Mouse (Mus musculus) kidney, adult 11 months (tissue): ENCODE data around the gene Gja1.
"Not testable (repeated sequence)": the region's sequence is repeated elsewhere in the genome, so short reads cannot be mapped to it uniquely, and the experiment has no call there.

Source experiments
- DNase-seq: peaks from one replicate; pipeline ENCODE4 v3.0.0; 2022

Gene Gja1

GRCm38 (mm10) chr10:56377097-56377965 lies at the start of gene Gja1:
Gja1 (plus strand) TSS chr10:56377330.
- peak; percentile 66 for DNase-seq

GRCm38 (mm10) chr10:56338851-56339489 lies 38.2 kb upstream of the Gja1 start:
- DNase-seq = peak; percentile 50

GRCm38 (mm10) chr10:56360472-56360871 lies 16.7 kb upstream of the Gja1 start:
- DNase-seq = no peak

GRCm38 (mm10) chr10:56369073-56369472 lies 8.1 kb upstream of the Gja1 start:
- DNase-seq = peak; percentile 48

GRCm38 (mm10) chr10:56373021-56373720 lies 4.0 kb upstream of the Gja1 start:
- DNase-seq = no peak

- no peak for DNase-seq
Observed at GRCm38 (mm10) chr10:56374169-56374568, 3.0 kb upstream of the Gja1 start.

GRCm38 (mm10) chr10:56375906-56376468 lies 1.1 kb upstream of the Gja1 start:
- no peak for DNase-seq

- no peak for DNase-seq
Observed at GRCm38 (mm10) chr10:56377966-56378647, 977 bp downstream of the Gja1 start.

- DNase-seq = peak; percentile 21
Observed at GRCm38 (mm10) chr10:56378648-56379254, 1.6 kb downstream of the Gja1 start.

- DNase-seq = no peak
Observed at GRCm38 (mm10) chr10:56379720-56380119, 2.6 kb downstream of the Gja1 start.

GRCm38 (mm10) chr10:56385195-56386109 lies 8.3 kb downstream of the Gja1 start:
- no peak for DNase-seq

GRCm38 (mm10) chr10:56393095-56393784 lies 16.1 kb downstream of the Gja1 start:
- no peak for DNase-seq

- DNase-seq = not testable (repeated sequence)
Observed at GRCm38 (mm10) chr10:56393815-56394417, 16.8 kb downstream of the Gja1 start.

- DNase-seq = no peak
Observed at GRCm38 (mm10) chr10:56397875-56398274, 20.7 kb downstream of the Gja1 start.

- no peak for DNase-seq
Observed at GRCm38 (mm10) chr10:56398310-56398709, 21.2 kb downstream of the Gja1 start.

- DNase-seq = not testable (repeated sequence)
Observed at GRCm38 (mm10) chr10:56401396-56401795, 24.3 kb downstream of the Gja1 start.

GRCm38 (mm10) chr10:56405934-56406333 lies 28.8 kb downstream of the Gja1 start:
- DNase-seq = no peak

GRCm38 (mm10) chr10:56406386-56407130 lies 29.4 kb downstream of the Gja1 start:
- no peak for DNase-seq

GRCm38 (mm10) chr10:56415894-56416570 lies 38.9 kb downstream of the Gja1 start:
- no peak for DNase-seq
